Mouse (Mus musculus) heart, embryonic 14.5 days (tissue): ENCODE results near the gene Dhrs4. TPM values are rescaled to one million over a fixed set of nuclear protein-coding genes. Genes with fewer than 3 reads are reported as not detected.

Source experiments
- ATAC-seq: fragments of 200-750 bp; cut with Nextera tagmentation; 2 replicates; pipeline ENCODE4 v1.8.0; 2017; ENCODE audit warnings: low read depth, moderate TSS enrichment; ENCODE audit not compliant: insufficient number of reproducible peaks, insufficient read depth, low FRiP score
- H3K27ac ChIP-seq, 2 experiments: fragments of 200-500 bp in 1 of 2; fragments of 300-500 bp in 1 of 2; sonication (generic) in 1 of 2; replicated peaks in 1 of 2; 2 replicates each; pipeline ENCODE4 v1.5.1; 2012 to 2014; ENCODE audit warnings: low read depth in 2 of 2, low read length in 2 of 2, control low read depth in 1 of 2, mild to moderate bottlenecking in 1 of 2, mixed read lengths in 1 of 2; ENCODE audit not compliant: control insufficient read depth in 1 of 2, insufficient read depth in 1 of 2
- H3K27me3 ChIP-seq: fragments of 300-500 bp; sonication (generic); 2 replicates; pipeline ENCODE4 v1.6.1; 2014; ENCODE audit warnings: mild to moderate bottlenecking, low read length, control low read depth; ENCODE audit not compliant: control insufficient read depth, insufficient read depth
- H3K36me3 ChIP-seq: fragments of 300-500 bp; sonication (generic); 2 replicates; pipeline ENCODE4 v1.6.1; 2014; ENCODE audit warnings: mild to moderate bottlenecking, control low read depth, low read length, mixed read lengths; ENCODE audit not compliant: control insufficient read depth, insufficient read depth
- H3K4me1 ChIP-seq, 2 experiments: fragments of 200-500 bp in 1 of 2; fragments of 300-500 bp in 1 of 2; sonication (generic) in 1 of 2; 2 replicates each; pipeline ENCODE4 v1.6.1; 2012 to 2014; ENCODE audit warnings: low read length in 2 of 2, control low read depth in 1 of 2, mixed read lengths in 1 of 2; ENCODE audit not compliant: control insufficient read depth in 2 of 2, insufficient read depth in 2 of 2
- H3K4me2 ChIP-seq: fragments of 300-500 bp; sonication (generic); 2 replicates; pipeline ENCODE4 v1.6.1; 2014; ENCODE audit warnings: mild to moderate bottlenecking, low read length
- H3K4me3 ChIP-seq, 2 experiments: fragments of 200-500 bp in 1 of 2; fragments of 300-500 bp in 1 of 2; sonication (generic) in 1 of 2; 2 replicates each; pipeline ENCODE4 v1.5.1; 2012 to 2014; ENCODE audit warnings: low read length in 2 of 2, mild to moderate bottlenecking in 2 of 2, control low read depth in 1 of 2, low read depth in 1 of 2, moderate library complexity in 1 of 2; ENCODE audit not compliant: control insufficient read depth in 1 of 2, insufficient read depth in 1 of 2
- H3K9ac ChIP-seq: fragments of 300-500 bp; sonication (generic); 2 replicates; pipeline ENCODE4 v1.6.1; 2014; ENCODE audit warnings: mild to moderate bottlenecking, low read length
- H3K9me3 ChIP-seq: fragments of 300-500 bp; sonication (generic); 2 replicates; pipeline ENCODE4 v1.6.1; 2016; ENCODE audit warnings: low read length, control low read depth; ENCODE audit not compliant: control insufficient read depth
- WGBS: fragments of 180-500 bp; shearing (Covaris S2); extraction: QIAGEN DNeasy Blood & Tissue Kit; methylation state at CpG from one replicate; pipeline ENCODE4 v1.1.7; 2014; 5-methylcytosine and 5-hydroxymethylcytosine counted together
- polyA plus RNA-seq: library from polyadenylated mRNA; unstranded; fragments of >200 nt; fragmentation: Nextera tagmentation; extraction: Ambion mirVana; gene quantifications from 2 replicates; pipeline ENCODE4 v1.2.1, GENCODE M21; 2014

Gene Dhrs4
- polyA plus RNA-seq, 1 experiment from 2014 or later: 43.4 TPM

- peaks cover 81% of the 10 kb centered on the region for H3K27me3 ChIP-seq
- ATAC-seq: no peak
- WGBS: 54% methylated on average over 4 of the region's 4 CpGs
These were observed 41.0 kb downstream of the Dhrs4 start for GRCm38 (mm10) chr14:55519604-55520003.

DNA sequence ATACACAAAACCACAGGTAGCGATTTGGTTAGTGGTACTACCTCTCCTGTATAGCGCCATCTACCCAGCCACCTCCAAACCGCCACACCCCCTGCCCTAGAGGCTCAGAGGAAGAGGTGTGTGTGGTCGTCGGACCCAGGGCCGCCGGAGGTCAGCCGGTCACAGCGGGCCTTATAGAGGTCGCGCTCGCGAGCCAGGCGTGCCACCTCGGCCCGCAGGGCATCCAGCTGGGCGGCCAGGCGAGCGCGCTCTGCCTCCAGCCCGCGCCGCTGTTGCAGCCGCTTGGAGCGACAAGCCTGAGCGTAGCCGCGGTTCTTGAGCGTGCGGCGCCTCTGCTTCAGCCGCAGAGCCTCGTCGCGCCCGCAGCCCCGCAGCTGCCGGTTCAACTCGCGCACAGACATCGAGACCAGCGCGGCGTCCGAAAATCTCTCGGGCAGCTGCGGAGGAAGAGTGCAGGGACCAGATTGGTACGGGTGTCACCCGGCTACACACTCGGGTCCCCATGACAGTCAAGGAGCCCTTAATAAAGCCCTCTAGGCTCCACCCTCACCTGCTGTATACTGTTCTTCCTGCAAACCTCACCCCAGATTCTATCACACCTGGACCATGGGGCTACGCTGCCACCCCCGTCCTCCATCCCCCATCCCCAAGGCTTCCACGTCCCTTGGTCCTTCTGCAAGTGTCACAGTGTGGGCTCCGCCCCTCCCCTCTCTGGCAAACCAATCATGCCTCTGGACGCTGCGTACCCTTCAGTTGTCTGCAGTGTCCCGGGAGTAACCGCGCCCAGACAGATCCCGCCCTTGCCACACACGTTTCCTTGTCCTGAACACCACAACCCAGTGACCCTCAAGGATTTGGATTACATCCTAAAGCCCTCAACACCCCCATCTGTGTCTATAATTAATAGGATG lies 42.1 kb downstream of the Dhrs4 start:
- Histone ChIP-seq H3K4me1 (peaks cover 7 to 11% of the 10 kb centered on the region in 2 experiments; a peak in 3 of 4 replicates), H3K4me2 (peak overlapping the region; percentile 96), H3K4me3 (peak overlapping the region; percentile 48 to 52), H3K36me3 (no peaks in the 10 kb centered on the region), H3K9me3 (no peaks in the 10 kb centered on the region), H3K27ac (no peak overlapping the region), H3K27me3 (peaks cover 85% of the 10 kb centered on the region), H3K9ac (peak overlapping the region; percentile 66)
- 0 out of 2 replicates have a peak, but pooled peaks have one; percentile 18 for ATAC-seq
- under 1% methylated on average over 61 of the region's 61 CpGs for WGBS

More at GRCm38 (mm10) chr14:55519604-55520003, 41.0 kb downstream of the Dhrs4 start:
- H3K27ac ChIP-seq: no peak overlapping the region
- H3K9me3 ChIP-seq: no peaks in the 10 kb centered on the region
- H3K4me2 ChIP-seq: no peak overlapping the region
- peaks cover 5 to 6% of the 10 kb centered on the region in 2 experiments; a peak in 3 of 4 replicates for H3K4me1 ChIP-seq
- no peak overlapping the region for H3K9ac ChIP-seq
- no peak overlapping the region for H3K4me3 ChIP-seq
- H3K36me3 ChIP-seq: no peaks in the 10 kb centered on the region

DNA sequence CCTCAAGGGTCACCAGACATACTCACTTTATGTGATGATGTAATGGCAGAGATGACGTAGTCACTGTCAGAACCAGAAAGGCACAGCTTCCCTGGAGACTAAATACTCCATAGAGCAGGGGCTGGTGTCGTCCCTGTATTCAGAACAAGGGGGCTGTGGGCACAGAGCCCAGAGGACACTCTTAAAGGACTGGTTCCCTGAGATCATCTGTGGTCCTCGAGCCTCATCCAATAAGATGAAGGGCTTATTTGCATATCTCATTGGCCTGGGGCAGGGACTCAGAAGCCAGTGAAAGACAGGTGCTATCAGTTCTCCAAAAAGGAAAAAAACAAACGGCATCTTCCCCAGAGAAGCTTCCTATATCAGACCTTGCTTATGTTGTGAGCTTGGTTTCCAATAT lies 45.5 kb downstream of the Dhrs4 start:
- H3K4me2 ChIP-seq: no peak overlapping the region
- no peak overlapping the region for H3K27ac ChIP-seq
- no peak for ATAC-seq
- H3K9ac ChIP-seq: no peak overlapping the region
- peaks cover 54% of the 10 kb centered on the region for H3K27me3 ChIP-seq
- 26% methylated on average over 4 of the region's 4 CpGs for WGBS
- H3K4me3 ChIP-seq: no peak overlapping the region
- peaks cover 7 to 11% of the 10 kb centered on the region in 2 experiments; a peak in 3 of 4 replicates for H3K4me1 ChIP-seq
- no peaks in the 10 kb centered on the region for H3K36me3 ChIP-seq
- no peaks in the 10 kb centered on the region for H3K9me3 ChIP-seq

GRCm38 (mm10) chr14:55524785-55525184 lies 46.2 kb downstream of the Dhrs4 start, which contains the start of gene Nrl:
Gene Nrl (minus strand): TSS chr14:55524981.
- WGBS: 5% methylated on average over 8 of the region's 8 CpGs
- Histone ChIP-seq H3K27me3 (peaks cover 53% of the 10 kb centered on the region), H3K36me3 (no peaks in the 10 kb centered on the region), H3K27ac (no peak within 1 kb of the TSS), H3K4me3 (no peak within 1 kb of the TSS), H3K4me2 (no peak within 1 kb of the TSS), H3K4me1 (peaks cover 7 to 11% of the 10 kb centered on the region in 2 experiments; a peak in 3 of 4 replicates), H3K9me3 (no peaks in the 10 kb centered on the region), H3K9ac (no peak within 1 kb of the TSS)
- no peak for ATAC-seq

DNA sequence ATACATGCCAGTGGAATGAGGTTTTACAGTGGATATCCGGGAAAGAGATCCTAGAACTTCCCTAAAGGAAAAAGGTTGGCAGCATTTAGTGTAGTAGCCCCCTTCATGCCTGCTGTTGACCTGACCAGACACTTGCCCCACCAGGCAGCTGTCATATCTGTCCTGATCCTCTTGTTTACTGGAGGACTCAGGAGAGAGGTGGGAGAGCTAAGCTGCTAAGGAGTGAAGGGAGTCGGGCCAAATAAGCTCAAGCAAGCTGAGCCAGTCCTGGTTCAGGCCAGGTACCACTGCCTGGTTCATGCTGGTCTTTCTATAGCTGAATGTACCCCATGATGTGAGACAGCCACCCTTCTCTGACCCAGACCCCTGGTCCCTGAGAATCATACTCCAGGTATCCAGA lies 48.1 kb downstream of the Dhrs4 start:
- H3K36me3 ChIP-seq: no peaks in the 10 kb centered on the region
- H3K9me3 ChIP-seq: no peaks in the 10 kb centered on the region
- WGBS: 60% methylated on average over 2 of the region's 2 CpGs
- H3K27ac ChIP-seq: no peak overlapping the region
- no peak overlapping the region for H3K9ac ChIP-seq
- H3K27me3 ChIP-seq: peaks cover 39% of the 10 kb centered on the region
- H3K4me1 ChIP-seq: peaks cover 5 to 11% of the 10 kb centered on the region in 2 experiments; a peak in 3 of 4 replicates
- no peak overlapping the region for H3K4me3 ChIP-seq
- H3K4me2 ChIP-seq: no peak overlapping the region
- no peak for ATAC-seq

DNA sequence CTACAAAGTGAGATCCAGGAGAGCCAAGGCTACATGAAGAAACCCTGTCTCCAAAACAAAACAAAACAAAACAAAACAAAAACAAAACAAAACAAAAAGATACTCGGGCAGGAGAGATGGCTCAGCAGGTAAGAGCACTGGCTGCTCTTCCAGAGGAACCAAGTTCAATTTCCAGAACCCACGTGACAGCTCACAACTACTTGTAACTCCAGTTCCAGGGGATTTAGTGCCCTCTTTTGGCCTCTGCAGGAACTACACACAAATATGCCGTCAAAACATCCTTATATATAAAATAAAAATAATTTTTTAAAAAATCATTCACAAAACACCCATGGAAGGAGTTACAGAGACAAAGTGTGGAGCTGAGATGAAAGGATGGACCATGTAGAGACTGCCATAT lies 49.4 kb downstream of the Dhrs4 start:
- no peak overlapping the region for H3K4me2 ChIP-seq
- H3K4me1 ChIP-seq: peaks cover 5 to 11% of the 10 kb centered on the region in 2 experiments; a peak in 3 of 4 replicates
- H3K4me3 ChIP-seq: no peak overlapping the region
- peaks cover 26% of the 10 kb centered on the region for H3K27me3 ChIP-seq
- no peak for ATAC-seq
- no peak overlapping the region for H3K9ac ChIP-seq
- H3K36me3 ChIP-seq: no peaks in the 10 kb centered on the region
- no peaks in the 10 kb centered on the region for H3K9me3 ChIP-seq
- 20% methylated on average over 3 of the region's 3 CpGs for WGBS
- H3K27ac ChIP-seq: no peak overlapping the region

DNA sequence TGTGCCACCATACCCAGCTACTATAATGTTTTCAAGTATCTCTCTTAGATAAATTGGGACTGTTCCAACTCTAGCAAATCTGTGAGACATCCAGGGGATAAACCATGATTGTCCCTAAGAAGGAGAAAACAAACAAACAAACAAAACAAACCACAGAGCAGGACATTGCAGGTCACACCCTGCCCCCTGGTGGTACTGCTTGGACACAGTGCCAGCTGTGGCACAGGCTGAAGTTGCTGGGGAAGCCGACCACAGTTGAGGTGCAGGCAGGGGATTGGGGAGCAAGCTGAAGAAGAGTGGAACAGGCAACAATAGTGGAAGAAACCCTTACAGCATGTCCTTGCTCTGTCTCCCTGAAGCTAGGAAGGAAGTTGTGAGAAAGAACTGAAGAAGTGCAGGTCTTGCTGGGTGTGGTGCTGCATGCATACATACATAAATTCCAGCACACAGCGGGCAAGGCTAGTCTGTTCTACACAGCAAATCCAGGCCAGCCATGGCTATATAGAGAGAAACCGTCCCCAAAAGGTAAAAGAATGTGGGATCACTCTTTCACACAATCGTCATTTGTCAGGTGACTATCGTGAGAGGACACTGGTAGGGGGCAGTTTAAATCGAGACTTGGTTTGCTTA lies 57.7 kb downstream of the Dhrs4 start:
- 35% methylated on average over 6 of the region's 6 CpGs for WGBS
- Histone ChIP-seq H3K4me1 (peaks cover 4 to 10% of the 10 kb centered on the region in 2 experiments; a peak in 3 of 4 replicates), H3K4me3 (no peak overlapping the region), H3K36me3 (no peaks in the 10 kb centered on the region), H3K27ac (no peak overlapping the region), H3K9me3 (no peaks in the 10 kb centered on the region), H3K4me2 (no peak overlapping the region), H3K9ac (no peak overlapping the region), H3K27me3 (no peaks in the 10 kb centered on the region)
- ATAC-seq: no peak
